Mouse (Mus musculus): Measurements from ENCODE around the gene Map7d1. TPM values are rescaled to one million over a fixed set of nuclear protein-coding genes. Genes with fewer than 3 reads are reported as not detected.

Gene Map7d1
- polyA plus RNA-seq, 1 experiment from 2014 or later = 27.6 TPM

DNA sequence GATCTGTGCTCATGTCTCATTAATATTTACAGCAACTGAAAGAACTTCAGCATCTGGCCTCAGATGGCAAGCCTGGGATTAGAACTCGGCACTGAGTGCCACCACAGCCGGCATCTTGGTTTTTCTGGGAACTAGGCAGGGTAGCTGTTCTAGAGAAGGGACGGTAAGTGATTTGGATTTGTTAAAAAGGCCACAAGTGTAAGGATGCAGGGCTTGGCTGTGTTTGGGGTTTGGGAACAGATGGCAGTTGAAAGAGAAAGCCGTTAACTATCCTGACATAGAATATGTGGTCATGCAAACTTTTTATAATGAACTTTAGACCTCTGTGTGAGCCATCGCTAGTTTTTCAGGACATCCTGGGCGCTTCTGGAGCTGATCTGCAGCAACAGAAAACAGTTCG is 5.5 kb upstream of the Map7d1 start:
- H3K9me3 ChIP-seq = no peaks in the 10 kb centered on the region
- no peak; the same call in 1 of the 2 replicates for ATAC-seq
- peak overlapping the region; percentile 8; the same call in 1 of the 2 replicates for H3K4me2 ChIP-seq (replicated peaks)
- WGBS = 43% methylated on average over 7 of the region's 7 CpGs
- H3K27me3 ChIP-seq (replicated peaks) = no peaks in the 10 kb centered on the region
- H3K27ac ChIP-seq = no peak overlapping the region
- H3K36me3 ChIP-seq = no peaks in the 10 kb centered on the region
- H3K4me3 ChIP-seq (replicated peaks) = no peak overlapping the region
- no peak overlapping the region for H3K9ac ChIP-seq
- H3K4me1 ChIP-seq (replicated peaks) = peaks cover 35% of the 10 kb centered on the region

DNA sequence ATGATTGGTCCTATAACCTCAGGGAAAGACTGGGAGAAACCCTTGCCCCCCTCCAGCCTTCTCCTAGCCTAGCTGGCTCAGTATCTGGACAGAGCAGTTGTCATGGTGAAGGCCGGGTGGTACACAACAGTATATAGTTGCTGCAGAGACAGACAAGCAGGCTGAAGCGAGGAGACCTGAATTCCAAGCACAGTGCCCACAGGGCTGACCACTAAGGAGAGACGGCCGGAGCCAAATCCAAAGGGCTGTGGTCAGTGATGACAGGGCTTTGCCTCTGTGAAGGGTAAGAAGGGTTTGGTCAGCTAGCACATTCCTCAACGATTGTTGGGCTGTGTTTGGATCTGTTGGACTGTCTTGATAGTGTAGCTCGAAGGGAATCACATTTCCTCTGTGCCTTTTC is 5.1 kb upstream of the Map7d1 start:
- no peaks in the 10 kb centered on the region for H3K27me3 ChIP-seq (replicated peaks)
- peak overlapping the region; percentile 50 for H3K4me2 ChIP-seq (replicated peaks)
- no peak overlapping the region for H3K4me3 ChIP-seq (replicated peaks)
- peak overlapping the region; percentile 88 for H3K27ac ChIP-seq
- ATAC-seq = no peak
- no peak overlapping the region for H3K9ac ChIP-seq
- H3K4me1 ChIP-seq (replicated peaks) = peaks cover 35% of the 10 kb centered on the region
- H3K9me3 ChIP-seq = no peaks in the 10 kb centered on the region
- H3K36me3 ChIP-seq = no peaks in the 10 kb centered on the region
- WGBS = 74% methylated on average over 6 of the region's 6 CpGs

DNA sequence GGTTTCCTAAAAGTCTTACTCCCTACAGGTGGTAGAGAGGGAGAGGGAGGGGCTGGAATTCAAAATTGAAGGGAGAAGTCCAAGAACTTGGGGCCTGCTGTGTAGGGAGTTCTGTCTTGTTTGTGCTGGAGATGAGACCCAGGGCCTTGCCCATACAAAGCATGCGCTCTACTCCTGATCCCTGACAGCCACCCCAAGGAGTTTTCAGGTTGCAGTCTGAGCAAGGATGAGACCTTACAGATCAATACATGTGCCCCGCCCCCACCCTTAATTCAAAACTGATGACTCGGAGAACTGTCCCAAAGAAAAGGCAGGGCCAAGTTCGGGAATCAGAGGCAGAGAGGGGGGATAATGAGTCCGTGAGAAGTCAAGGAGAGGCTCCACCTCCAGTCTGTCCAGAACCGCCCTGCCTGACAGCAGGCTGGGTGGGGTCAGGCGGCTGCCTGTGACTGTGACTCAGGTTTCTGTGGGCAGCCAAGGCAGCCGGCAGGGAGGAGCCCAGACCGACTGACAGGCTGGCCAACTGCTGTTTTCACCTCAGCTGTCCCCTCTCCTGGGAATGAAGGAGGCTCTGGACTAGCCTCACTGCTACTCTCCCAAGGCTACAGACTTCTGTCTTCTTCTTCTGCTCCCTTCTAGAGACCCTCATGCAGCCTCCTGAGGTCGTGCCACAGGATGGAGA is 4.5 kb upstream of the Map7d1 start:
- 4% methylated on average over 10 of the region's 10 CpGs for WGBS
- no peak overlapping the region for H3K4me3 ChIP-seq (replicated peaks)
- no peaks in the 10 kb centered on the region for H3K27me3 ChIP-seq (replicated peaks)
- no peaks in the 10 kb centered on the region for H3K9me3 ChIP-seq
- no peaks in the 10 kb centered on the region for H3K36me3 ChIP-seq
- peak overlapping the region; percentile 10 for H3K9ac ChIP-seq
- H3K27ac ChIP-seq = peak overlapping the region; percentile 88
- peaks cover 35% of the 10 kb centered on the region for H3K4me1 ChIP-seq (replicated peaks)
- peak overlapping the region; percentile 50 for H3K4me2 ChIP-seq (replicated peaks)
- ATAC-seq = peak; percentile 47

DNA sequence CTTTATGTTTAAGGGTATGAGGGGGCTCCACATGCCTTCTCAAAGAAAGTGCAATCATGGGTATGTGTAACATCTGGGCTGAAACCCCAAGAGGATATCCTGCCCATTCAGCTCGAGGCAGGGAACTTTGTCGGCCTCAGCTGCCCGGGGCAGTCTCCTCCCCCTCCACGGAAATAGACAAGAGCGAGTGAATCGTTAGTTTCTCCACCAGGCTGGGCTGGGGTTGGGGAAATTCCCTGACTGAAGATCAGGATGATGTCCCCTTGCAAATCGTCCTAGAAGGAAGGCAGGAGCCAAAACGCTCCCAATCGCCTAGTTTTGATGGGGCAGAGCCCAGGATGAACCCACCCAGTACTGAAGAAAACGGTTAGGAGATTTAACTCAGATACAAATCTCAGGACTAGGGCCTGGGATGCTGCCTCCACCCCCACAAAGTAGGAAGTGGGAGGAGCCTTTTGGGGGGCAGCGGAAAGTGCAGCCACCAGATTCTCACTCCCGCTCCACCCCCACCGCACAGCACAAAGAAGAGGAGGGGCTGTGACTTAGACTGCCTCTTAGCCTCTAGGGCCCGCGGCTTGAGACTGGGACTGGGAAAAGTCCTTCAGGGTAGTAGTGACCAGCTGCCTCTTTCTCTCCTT is 3.5 kb upstream of the Map7d1 start:
- Histone ChIP-seq H3K27me3 (replicated peaks) (no peaks in the 10 kb centered on the region), H3K9me3 (no peaks in the 10 kb centered on the region), H3K36me3 (no peaks in the 10 kb centered on the region), H3K4me2 (replicated peaks) (peak overlapping the region; percentile 50), H3K9ac (no peak overlapping the region), H3K27ac (peak overlapping the region; percentile 88), H3K4me1 (replicated peaks) (peaks cover 42% of the 10 kb centered on the region), H3K4me3 (replicated peaks) (0 out of 2 replicates have a peak overlapping the region, but pooled peaks have one; percentile 6)
- WGBS = 6% methylated on average over 15 of the region's 15 CpGs
- no peak for ATAC-seq

DNA sequence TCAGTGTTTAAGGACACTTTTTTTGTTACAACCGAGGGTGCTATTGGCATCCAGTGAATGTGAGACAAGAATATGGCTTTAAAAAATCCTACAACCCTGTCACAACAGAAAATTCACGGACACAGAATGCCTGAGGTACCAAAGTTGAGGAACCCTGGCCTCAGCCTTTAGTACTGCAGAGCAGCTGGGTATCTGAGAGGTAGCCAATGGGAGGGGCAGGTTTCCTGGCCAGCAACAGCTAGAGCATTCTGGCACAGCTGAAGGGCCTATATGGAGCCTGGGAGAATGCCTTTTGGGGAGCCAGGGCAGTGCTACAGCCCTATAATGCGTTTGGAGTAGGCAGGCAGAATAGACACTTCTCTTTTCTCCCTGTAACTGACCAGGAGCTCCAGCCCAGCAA is 2.9 kb upstream of the Map7d1 start:
- H3K9ac ChIP-seq = no peak overlapping the region
- H3K4me2 ChIP-seq (replicated peaks) = peak overlapping the region; percentile 50; the same call in 1 of the 2 replicates
- no peak overlapping the region for H3K4me3 ChIP-seq (replicated peaks)
- WGBS = 35% methylated on average over 3 of the region's 3 CpGs
- H3K27ac ChIP-seq = peak overlapping the region; percentile 88
- peaks cover 48% of the 10 kb centered on the region for H3K4me1 ChIP-seq (replicated peaks)
- no peaks in the 10 kb centered on the region for H3K36me3 ChIP-seq
- H3K27me3 ChIP-seq (replicated peaks) = no peaks in the 10 kb centered on the region
- ATAC-seq = no peak
- H3K9me3 ChIP-seq = no peaks in the 10 kb centered on the region

DNA sequence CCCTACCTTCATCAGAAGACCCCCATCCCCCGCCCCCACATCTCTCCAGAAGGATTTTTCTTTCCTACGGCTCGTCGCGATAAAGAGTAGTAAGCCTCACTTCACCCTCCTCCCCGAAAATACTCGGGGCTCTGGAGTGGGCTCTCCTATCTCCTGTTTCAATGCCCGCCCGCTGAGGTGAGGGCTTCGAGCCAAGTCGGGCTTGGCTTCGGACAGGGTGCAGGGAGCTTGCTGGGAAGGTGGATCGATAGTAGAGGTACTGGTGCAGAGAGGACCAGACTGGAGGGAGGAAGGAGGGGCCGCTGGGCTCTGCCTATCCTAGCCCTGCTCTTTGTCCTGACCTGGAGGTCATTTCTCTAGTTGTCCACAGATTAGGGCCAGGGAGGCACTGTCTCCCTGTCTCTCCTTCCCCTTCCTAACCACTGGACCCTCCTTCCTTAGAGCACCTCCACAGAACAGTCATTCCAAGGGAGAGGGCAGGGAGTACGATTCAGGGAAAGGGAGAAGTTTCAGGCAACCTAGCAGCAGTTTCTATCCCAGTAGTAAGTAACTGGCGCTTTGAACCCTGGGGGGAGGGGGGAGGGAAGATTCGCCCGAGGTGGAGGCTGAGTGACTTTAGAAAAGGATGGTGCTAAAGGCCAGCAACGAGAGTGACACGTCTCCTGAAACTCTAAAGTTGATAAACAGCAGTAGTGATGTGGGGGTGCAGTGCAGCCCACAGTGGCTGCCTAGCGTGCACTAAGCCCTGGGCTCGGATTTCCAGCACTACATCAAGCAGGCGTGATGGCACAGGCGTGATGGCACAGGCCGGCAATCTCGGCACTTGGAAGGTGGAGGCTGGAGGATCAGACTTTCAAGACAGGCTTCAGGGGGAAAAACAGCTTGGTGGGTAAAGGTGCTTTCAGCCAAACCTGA is 1.1 kb upstream of the Map7d1 start:
- ATAC-seq = no peak
- no peaks in the 10 kb centered on the region for H3K36me3 ChIP-seq
- peak overlapping the region; percentile 81 for H3K4me2 ChIP-seq (replicated peaks)
- 10% methylated on average over 26 of the region's 26 CpGs for WGBS
- no peaks in the 10 kb centered on the region for H3K9me3 ChIP-seq
- peak overlapping the region; percentile 97 for H3K4me3 ChIP-seq (replicated peaks)
- H3K9ac ChIP-seq = peak overlapping the region; percentile 95
- peak overlapping the region; percentile 92 for H3K27ac ChIP-seq
- H3K27me3 ChIP-seq (replicated peaks) = no peaks in the 10 kb centered on the region
- peaks cover 54% of the 10 kb centered on the region for H3K4me1 ChIP-seq (replicated peaks)

DNA sequence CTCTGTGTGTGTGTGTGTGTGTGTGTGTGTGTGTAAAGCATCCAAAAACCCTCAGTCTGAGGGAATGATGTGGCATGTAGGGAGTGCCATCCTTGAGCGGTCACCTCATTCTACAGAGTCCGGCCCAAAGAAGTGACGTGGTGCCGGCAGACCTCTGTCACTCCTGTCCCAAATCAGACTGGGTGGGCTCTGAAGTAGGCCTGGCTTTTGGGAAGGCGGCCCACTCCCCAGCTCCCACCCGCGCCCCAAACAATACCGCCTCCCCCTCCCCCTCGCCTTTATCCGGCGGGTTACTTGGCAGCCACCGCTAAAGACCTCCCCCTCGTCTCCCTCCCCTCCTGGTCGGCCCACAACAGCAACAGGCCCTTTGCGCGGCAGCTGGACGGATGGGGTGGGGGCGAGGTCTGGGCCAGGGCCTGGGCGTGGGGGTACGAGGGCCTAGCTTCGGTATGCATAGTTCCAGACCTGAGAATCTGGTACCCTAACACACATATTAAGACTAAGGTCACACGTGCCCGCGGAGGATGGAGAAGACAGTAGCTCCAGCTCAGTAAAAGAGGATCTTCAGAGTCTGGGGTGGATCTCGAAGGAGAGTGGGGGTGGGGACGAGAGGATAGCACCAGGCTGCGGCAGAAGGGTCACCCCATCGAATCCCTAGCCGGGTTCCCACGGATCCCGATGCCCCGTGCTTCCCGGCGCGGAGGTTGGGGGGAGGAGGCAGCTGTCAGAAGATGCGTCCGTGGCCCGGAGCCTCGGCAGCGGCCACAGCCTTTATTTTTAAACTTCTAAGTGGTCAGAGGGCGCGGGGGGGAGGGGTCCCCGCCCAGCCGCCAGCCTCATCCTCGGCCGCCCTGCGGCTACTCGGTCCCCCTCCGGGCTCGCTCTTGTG is 786 bp downstream of the Map7d1 start:
- peak overlapping the region; percentile 95 for H3K9ac ChIP-seq
- 0 out of 2 replicates have a peak, but pooled peaks have one; percentile 0 for ATAC-seq
- WGBS = under 1% methylated on average over 46 of the region's 50 CpGs

DNA sequence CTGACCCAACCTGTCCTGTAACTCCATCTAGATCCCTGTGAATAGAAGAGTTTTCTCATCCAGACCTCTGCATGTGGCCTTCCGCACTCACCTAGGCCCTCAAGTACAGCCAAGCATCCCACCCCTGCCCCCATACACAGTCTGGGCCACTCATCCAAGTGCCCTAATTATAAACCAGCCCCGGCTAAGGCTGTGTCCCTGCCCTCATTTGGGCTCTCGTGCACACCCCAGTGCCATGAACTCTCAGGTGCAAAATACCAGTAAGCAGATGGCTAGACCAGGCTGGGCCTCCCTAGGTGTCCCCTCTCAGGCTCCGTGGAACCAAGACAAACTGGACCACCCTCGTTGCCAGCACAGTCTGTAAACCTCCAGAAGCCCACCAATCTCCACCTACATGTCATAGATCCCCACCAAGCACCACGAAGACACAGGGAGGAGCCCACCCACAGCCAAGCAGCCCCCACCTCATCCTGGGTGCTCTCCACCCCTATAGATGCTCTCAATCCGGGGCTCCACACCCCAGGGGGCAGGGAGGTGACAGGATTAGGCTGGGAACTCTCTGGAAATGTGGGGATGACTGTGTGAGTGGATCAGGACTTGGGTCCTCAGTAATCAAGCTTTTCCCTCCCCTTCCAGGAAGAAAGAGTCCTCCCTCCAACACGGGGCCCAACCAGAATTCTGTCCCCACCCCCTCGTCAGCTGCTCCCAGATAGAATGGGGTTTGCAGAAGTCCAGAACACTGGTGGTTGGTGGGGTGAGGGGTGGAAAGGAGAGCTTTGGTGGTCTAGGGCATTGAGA is 1.6 kb downstream of the Map7d1 start:
- peak overlapping the region; percentile 92; the same call in 1 of the 2 replicates for H3K27ac ChIP-seq
- H3K4me1 ChIP-seq (replicated peaks) = peaks cover 60% of the 10 kb centered on the region
- peak overlapping the region; percentile 97 for H3K4me3 ChIP-seq (replicated peaks)
- H3K9me3 ChIP-seq = no peaks in the 10 kb centered on the region
- no peaks in the 10 kb centered on the region for H3K27me3 ChIP-seq (replicated peaks)
- no peaks in the 10 kb centered on the region for H3K36me3 ChIP-seq
- H3K4me2 ChIP-seq (replicated peaks) = peak overlapping the region; percentile 81
- no peak for ATAC-seq
- 32% methylated on average over 9 of the region's 9 CpGs for WGBS
- peak overlapping the region; percentile 95 for H3K9ac ChIP-seq

More for the DNA sequence above, 786 bp downstream of the Map7d1 start:
- Histone ChIP-seq H3K36me3 (no peaks in the 10 kb centered on the region), H3K4me1 (replicated peaks) (peaks cover 62% of the 10 kb centered on the region), H3K4me3 (replicated peaks) (peak overlapping the region; percentile 97), H3K27me3 (replicated peaks) (no peaks in the 10 kb centered on the region), H3K9me3 (no peaks in the 10 kb centered on the region), H3K27ac (peak overlapping the region; percentile 92), H3K4me2 (replicated peaks) (peak overlapping the region; percentile 81)

DNA sequence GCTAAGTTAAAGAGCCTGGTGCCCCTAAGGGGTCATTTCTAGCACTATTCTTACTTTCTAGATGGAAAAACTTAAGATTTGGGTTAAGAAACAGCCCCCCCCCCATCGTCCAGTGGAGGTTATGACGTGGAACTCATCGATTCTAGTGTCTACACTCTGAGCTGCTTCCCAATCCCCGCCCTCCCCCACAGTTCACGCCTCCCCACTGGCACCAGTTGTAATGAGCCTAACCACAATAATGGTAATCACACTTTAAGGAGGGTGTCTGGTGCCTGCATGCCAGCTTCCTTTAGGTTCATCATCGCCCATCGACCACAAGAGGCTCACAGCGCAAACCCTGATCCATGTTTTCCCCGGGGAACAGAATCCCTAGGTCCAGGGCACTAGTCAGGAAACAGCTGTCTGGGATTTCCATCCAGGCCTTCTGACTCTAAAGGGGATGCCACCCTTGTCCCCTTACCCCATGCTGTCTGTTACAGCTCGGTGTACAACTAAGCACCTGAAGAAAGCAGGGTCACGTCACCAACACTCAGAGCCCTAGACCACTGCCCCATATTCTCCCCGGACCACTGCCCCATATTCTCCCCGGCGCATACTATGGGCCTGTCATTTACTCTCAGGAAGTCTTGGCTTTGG is 2.4 kb downstream of the Map7d1 start:
- H3K9me3 ChIP-seq = no peaks in the 10 kb centered on the region
- no peaks in the 10 kb centered on the region for H3K36me3 ChIP-seq
- H3K4me2 ChIP-seq (replicated peaks) = peak overlapping the region; percentile 81
- H3K4me3 ChIP-seq (replicated peaks) = peak overlapping the region; percentile 97
- peak overlapping the region; percentile 95; the same call in 1 of the 2 replicates for H3K9ac ChIP-seq
- no peaks in the 10 kb centered on the region for H3K27me3 ChIP-seq (replicated peaks)
- WGBS = 74% methylated on average over 14 of the region's 14 CpGs
- no peak for ATAC-seq
- no peak overlapping the region for H3K27ac ChIP-seq
- peaks cover 55% of the 10 kb centered on the region for H3K4me1 ChIP-seq (replicated peaks)

DNA sequence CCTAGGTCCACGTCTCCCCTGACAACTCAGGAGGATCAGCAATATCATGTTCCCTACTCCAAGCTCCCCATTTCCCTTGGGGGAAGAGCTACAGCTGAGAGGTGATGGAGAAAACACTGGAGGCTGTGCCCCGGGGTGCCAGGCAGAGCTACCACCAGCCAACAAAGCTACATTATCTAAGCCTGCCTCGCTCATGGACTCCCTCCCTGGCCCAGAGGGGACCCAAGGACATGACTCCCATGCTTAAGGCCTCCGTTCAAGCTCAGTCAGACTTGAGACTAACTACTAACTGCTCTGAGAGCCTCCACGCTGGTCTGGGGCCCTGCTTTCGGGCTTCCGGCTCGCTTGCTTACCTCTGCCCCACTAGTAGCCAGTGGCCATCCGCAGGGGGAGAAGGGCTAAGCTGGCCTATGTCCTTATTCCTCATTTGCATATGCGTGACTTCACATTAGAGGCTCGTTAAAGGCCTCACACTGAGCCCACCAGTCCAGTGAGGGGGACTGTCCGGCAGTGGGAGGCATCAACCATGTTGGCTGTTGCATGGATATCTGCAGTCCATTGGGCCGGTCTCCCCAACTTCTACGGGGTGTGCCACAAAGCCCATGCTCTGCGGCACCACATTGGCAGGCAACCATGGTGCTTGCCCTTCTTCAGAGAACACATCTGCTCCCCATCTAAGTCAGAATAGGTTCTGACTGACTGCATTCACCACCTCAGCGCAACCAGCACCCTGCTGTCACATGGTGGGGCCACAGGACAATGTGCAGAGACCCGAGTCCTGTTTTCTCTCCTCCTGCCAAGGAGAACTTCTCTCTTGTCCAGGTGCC is 3.5 kb downstream of the Map7d1 start:
- Histone ChIP-seq H3K4me3 (replicated peaks) (no peak overlapping the region), H3K4me2 (replicated peaks) (peak overlapping the region; percentile 30; the same call in 1 of the 2 replicates), H3K27ac (peak overlapping the region; percentile 28; the same call in 1 of the 2 replicates), H3K27me3 (replicated peaks) (no peaks in the 10 kb centered on the region), H3K9ac (no peak overlapping the region), H3K9me3 (no peaks in the 10 kb centered on the region), H3K4me1 (replicated peaks) (peaks cover 51% of the 10 kb centered on the region), H3K36me3 (no peaks in the 10 kb centered on the region)
- 85% methylated on average over 17 of the region's 17 CpGs for WGBS
- no peak for ATAC-seq

Measured in intestine, embryonic 15.5 days (tissue).